Mouse (Mus musculus): ENCODE measurements around the gene Zmiz1.

The Zmiz1 gene

DNA sequence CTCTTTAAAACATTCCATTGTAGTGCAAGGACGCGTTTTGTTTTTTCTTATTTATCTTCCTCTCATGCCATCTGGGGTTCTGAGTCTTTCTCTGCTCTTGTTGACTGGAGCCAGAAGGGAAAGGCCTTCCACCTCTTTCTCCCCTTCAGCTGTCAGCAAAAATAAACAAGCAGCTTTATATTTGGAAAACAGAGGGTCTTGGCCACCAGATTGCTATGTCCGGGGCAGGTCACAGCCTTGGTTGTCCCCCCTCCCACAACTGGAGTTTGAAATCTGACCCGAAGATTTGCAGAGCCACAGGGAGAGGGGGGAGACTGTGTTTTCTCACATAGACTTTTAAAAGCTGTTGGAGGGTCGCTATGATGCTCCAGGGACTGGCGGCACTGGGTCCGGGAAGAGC is 96.9 kb downstream of the Zmiz1 start:
- DNase-seq (ENCODE audit: low read depth, low spot score): no peak

DNA sequence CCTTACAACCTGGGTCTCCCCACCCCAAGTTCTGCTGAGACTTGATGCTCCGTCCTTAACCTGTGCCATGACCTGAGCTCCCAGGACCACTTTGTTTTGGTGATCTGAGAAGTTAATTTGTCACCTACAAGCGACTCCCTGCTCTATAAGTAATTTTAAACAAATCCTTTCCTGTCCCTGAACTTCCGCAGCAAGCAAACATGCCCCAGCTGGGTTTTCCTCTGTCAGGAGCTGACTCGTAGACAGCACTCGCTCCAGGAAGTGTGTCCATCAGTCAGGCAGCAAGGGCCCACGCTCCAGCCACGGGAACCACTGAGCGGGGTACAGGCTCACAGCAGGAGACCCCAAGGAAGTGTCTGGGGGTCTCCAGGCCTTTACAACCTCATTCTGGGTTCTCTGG is 98.0 kb downstream of the Zmiz1 start:
- no peak for DNase-seq (ENCODE audit: low read depth, low spot score)

DNA sequence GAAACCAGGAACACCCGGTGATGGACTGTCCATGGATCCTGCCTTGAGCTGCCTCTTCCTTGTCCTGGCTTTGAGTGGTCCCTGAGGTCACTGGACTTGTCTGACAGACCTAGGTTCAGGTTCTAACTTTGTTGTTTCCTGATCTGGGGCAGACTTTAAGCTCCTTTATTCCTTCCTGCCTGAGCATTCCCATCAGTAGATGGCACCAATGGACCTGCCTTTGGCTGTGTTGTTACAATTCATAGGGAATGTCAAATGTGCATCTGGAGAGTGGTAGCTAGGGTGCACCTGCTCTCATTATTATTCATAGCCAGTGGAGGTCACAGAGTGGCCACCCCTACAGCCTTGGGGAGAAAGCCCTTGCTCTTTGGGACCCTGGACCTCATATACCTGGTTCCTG is 99.5 kb downstream of the Zmiz1 start:
- no peak for DNase-seq (ENCODE audit: low read depth, low spot score)

DNA sequence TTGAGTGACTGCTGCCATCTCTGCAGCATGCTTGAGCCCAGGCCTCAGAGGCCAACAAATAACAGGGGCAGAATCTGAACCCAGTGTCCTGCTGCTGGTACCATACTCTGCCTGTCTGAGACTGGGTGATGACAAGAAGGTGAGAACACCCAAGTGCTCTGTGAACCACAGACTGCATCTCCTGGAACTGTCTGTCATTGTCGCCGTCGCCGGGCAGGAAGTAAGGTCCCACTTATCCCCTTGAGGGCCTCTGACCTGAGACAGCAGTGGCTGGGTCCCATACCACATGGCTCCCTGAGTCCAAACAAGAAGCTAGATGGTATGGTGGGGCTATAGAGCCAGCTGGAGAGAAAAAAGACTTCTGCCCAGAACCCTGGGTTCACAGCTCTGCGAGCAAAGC is 100.9 kb downstream of the Zmiz1 start:
- DNase-seq (ENCODE audit: low read depth, low spot score): no peak

DNA sequence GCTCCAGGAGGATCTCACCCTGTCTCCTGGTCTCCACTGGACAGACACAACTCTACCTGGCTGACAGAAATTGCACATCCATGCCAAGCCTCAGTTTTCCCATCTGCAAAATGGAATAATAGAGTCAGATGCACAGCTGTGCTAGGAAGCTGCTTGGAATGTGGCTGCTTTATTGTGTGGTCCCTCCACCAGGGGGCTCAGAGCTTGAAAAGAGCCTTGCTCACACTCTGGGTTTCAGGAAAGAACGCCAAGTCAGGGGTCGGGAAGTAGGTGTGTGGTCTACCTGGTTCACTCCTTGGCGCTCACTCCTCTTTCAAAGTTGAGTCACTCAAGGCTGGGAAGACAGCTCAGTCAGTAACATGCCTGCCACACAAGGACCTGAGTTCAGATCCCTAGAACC is 101.9 kb downstream of the Zmiz1 start:
- DNase-seq (ENCODE audit: low read depth, low spot score): no peak

DNA sequence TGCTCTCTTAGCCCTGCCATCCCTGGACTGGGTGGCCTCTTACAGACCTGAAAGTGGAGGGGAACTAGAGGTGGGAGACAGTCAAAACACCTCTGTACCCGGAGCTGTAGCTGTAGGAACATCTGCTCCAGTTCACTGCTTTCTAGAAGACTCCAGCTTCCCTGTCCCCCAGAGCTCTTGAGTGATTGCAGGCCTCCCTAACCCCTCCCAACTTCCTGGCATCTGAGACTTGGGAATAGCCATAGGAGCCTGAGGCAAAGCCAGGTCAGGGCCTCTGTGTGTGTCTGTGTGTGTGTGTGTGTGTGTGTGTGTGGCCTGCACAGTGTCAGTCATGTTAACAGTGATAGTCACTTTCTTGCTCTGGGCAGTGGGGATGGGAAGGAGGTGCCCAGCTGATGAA is 102.7 kb downstream of the Zmiz1 start:
- DNase-seq (ENCODE audit: low read depth, low spot score): no peak

DNA sequence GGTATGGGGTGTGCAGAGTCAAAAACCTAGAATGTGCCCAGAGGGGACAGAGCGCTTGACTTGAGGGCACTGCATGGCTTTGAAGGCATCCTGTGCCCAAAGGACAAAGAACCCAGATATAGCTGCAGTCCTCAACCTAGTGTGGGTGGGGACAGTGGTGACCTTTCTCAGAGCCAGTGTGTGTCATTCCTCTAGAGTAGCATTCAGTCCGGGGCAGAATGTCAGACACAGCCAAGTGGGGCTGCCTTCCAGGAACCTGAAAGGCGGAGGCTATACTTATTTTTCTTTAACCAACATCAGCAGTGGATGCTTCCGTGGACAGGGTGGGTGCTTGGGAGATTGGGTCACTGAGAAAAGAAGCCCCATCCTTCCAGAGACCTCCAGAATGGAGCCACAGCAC is 103.5 kb downstream of the Zmiz1 start:
- no peak for DNase-seq (ENCODE audit: low read depth, low spot score)

DNA sequence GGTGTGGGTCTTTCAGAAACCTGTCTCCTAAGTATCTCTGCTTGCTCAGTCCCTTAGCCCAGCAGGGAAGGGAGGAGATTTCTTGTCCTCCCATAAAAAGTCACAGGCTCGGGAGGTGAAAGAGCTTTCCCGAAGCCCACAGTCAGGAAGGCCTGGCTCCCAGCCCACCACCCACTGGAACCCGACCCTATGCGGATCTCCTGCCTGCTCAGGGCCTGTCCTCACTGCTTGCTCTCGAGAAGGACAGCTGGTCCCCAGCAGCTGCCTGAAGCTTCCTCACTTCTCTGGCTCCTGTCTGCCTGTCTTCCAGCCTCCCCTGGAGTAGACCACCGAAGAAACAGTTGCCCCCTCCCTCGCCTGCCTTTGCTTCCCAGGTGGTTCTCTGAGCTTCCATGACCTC is 103.9 kb downstream of the Zmiz1 start:
- DNase-seq (ENCODE audit: low read depth, low spot score): no peak

DNA sequence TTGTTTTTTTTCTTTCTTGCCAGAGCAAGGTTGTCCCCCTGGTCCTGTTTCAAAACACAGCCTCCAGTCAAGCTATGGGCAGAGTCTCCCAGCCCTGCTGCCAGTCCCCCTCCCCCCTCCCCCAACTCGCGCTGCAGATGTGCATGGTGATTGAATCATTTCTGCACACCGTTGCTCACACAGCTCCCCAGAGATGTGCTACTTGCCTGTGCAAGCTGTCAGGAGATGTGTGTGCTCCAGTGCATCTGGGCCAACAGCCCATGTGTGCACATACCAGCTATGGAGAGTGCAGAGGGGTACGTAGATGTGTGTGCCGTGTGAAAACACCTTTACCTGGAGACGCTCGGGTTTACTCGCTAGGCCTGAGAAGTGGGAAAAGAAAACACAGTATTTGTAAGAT is 105.6 kb downstream of the Zmiz1 start:
- no peak for DNase-seq (ENCODE audit: low read depth, low spot score)

DNA sequence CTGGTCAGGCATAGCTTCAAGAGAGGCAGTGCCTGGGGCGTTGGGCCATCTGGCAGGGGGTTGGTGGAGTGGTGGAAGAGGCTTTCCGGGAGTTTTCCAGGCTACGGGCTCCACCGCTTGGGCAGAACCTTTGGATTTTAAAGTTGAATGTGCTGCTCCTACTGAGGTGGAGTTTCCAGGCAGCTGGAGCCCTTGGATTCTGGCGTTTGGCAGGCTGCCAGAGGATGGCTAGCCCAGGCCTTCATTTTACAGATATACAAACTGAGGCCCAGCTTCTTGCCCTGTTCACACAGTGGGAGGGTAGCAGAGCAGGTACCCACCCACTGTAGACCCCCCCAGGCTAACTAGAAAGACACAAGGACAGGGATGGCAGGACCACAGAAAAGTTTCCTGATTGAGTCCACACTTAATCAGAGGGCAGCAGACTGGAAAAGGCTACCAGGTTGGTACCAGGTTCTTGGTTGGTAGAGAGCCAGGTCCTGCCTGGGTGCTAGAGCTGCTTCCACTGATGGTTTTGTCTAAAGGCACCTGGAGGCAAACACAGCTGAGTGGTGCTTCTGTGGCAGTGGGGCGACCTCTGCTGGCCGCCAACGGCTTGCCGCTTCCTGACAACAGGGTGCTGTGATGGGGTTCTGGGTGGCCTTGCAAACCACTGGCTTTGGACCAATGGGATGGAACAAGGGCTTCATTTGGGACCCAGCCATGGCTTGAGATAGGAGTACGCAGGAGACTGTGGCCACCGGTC is 106.5 kb downstream of the Zmiz1 start:
- DNase-seq (ENCODE audit: low read depth, low spot score): no peak

DNA sequence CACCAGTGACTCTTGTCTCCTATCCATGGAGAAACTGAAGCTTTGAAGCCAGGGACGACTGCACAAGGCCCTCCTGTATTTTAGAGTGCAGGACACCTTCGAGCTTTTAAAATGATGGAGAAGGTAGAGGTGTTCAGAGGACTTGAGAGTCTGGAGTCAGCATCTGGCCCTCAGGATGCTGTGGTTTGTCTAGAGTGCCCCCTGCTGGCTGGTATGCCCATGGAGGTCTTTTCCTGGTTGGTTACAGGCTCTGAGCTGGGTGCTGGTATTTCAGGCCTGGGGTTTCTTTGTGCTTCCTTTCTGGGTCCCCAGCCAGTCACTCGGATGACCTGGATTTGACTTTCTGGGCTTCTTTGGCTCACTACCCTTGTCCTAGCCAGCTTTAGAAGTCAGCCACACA is 108.3 kb downstream of the Zmiz1 start:
- DNase-seq (ENCODE audit: low read depth, low spot score): no peak

DNA sequence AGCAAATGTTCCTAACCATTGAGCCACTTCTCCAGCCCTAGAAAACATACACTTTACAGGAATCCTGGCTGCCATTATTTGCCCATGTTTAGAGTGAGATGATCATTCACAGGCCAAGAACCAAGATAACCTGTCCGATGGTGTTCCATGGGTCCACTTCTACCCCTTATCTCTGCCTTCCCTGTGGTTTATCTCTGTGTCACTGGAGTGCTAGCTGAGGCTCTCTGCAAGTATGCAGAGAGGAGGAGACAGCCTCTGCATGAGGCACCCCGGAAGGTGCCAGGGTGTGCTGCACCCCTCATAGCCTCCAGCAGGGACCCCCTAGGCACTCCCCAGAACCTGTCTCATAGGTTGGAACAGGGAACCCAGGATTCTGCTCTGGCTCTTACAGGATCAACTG is 108.9 kb downstream of the Zmiz1 start:
- no peak for DNase-seq (ENCODE audit: low read depth, low spot score)

DNA sequence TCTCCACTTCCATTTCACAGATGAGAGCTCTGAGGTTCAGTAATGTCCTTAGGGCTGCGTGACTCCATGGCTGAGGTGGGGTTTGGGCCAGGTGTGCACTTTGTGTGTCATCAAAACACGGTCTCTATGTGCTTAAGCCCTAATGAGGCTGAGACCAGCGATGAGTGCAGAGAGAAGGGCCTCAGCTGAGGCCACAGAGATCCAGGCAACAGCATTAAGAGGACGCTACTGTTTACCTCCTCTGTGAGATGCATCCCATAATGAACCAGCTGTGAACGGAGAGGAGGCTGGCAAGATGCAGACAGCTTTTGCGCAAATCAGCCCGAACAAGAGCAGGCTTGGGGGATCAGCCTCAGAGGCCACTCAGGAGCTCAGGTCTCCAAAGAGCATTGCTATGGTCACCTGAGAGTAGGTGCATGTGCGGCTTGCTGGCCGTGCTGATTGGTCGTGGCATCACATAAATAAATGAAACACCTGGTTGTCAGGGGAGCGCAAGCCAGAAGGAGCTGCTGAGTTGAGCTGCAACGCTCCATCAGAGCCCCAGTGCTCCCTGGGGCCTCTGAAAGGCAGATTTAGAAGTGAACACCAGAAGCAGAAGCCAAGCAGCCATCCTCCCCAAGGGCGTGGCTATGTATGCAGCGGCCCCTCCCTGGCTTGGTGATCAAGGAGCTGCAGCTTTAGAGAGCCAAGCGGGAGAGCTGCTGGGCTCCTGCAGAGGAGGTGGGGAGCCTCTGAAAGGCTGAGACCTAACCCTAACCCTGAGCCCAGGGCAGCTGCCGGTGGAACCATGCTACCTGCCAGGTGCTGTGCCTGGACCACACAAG is 115.3 kb downstream of the Zmiz1 start:
- no peak for DNase-seq (ENCODE audit: low read depth, low spot score)

DNA sequence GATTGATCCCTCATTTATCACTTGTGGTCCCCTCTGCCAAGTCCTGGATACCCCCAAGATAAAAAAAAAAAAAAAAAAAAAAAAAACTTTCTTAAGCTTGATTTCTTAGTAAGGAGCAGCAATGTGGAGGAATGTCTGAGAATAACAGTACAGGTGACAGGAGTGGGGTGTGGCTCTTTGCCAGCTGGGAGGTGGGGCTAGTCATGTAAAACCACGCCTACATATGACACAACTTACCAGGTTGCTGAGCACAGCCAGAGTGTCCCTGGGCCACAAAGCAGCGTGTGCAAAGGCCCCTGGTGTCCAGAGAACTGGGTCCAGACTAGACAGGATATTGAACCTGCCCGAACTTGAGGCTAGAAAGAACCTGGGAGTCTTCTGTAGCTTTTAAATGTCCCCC is 117.7 kb downstream of the Zmiz1 start:
- no peak for DNase-seq (ENCODE audit: low read depth, low spot score)

DNA sequence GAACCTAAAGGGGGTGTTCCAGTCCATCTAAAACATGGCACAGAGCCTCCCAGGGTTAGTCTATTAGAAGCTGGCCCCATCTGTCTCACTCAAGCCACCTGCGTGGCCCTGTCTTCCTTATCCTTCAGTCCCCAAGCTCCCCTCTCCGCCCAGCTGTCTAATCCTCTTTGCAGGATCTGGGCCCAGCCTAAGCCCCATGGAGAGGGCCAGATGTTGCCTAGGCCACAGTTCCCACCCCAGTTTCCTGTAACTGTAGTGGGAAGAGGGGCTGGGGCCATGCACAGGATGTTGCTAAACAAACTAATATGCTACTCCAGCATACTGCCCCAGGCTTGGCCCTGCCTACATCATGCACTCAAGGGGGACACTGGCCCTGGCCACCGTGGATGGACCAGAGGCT is 118.4 kb downstream of the Zmiz1 start:
- no peak for DNase-seq (ENCODE audit: low read depth, low spot score)

DNA sequence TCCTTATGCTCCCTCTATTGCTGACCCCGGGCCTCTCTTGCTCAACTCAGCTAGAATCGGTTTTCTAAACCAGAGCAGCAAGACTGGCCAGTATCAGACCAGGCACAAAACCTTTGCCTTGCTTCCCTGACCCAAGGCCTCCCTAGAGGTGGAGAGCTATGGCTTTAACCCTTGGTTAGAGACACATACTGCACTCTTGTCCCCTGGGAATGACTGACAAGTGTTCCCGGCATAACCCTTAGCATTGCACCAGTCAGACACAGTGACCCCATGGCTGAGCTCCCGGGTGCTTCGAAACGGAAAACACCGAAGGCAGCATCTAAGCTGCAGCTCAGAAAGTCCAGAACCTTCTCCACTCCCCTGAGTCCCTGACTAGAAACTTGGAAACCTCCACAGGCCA is 120.6 kb downstream of the Zmiz1 start:
- no peak for DNase-seq (ENCODE audit: low read depth, low spot score)

DNA sequence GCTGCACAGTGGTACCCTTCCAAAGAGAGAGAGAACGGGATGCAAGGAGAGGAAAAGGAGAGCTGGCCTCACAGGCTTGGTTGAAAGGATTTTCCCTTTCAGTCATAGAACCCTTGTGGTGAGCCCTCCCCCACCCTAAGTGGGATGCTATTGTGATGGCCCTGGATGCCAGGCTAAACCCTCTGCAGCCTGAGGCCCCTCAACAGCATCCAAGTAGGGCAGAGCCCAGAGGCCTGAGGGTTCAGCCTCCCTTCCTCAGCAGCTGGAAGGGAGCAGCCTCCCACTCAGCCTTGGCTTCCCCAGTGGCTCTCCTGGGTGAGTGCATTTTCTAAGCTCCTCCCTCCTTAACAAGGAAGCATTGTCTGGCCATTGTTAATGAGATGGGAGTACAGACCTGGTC is 121.4 kb downstream of the Zmiz1 start:
- no peak for DNase-seq (ENCODE audit: low read depth, low spot score)

DNA sequence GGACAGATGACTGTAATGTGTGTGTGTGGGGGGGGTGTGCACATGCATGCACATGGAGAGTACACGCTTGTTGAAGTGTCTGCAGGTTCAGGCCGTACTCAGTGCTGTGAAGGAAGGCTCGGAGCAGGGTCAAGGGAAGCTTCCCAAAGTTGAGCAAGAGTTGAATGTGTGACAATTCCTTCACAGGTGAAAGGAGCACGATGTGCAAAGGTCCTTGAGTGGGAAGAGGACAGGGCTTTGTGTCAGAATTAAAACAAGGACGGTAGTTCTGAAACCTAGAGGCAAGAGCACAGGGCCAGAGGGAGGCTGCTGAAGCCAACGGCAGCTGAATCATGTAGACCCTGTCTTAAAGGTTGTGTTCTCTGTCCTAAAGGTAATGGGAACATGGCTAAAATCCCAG is 123.6 kb downstream of the Zmiz1 start:
- no peak for DNase-seq (ENCODE audit: low read depth, low spot score)

DNA sequence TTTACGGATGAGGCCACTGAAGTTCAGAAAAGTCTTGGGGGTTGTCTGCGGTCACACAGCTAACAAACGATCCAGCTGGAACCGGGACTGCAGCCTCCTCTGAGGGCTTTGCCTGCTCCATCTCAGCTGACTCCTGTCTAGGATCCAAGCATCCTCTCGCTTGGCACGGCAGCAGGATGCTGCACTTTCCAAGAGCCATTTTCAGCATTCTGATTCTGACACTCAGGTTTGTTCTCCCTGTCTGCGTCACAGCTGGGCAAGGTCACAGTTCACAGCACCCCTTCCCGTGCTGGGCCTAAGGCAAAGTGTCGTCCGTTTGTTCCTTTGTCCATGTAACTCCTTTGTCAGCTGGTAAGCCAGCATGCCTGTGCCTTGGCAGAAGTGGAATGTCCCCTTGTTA is 124.9 kb downstream of the Zmiz1 start:
- DNase-seq (ENCODE audit: low read depth, low spot score): no peak

DNA sequence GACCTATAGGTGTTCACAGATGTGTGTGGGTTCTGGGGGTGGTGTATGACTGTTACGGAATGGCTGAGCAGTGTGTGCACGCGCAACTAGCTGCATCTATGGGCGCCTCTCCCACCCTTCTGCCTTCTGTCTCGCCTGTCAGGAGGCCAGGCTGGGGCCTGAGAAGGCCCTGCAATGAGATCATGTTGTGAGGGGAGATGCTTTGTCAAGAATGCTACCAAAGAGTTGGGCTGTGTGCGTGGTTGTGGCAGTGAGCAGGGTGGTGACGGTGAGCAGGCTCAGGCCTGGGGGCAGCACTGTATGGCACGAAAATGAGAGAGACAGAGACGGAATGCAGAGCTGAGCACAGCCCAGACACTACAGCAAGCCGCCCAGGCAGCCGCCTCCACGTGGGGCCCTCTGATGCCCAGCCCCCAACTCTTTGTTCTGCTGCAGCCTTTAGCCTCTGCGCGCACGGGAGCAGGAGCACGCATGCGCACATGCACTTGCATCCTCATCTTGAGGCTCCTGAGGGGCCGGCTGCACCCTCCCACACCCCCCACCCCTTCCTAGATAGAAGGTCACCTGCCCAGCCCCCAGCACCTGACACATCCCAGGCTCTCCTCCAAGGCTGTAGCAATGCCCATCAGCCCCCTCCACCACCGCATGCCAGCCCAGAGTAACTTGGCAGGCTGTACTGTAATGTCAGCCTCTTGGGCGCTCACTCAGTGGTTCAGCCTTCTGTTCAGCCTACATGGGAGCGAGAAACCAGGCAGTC is 126.7 kb downstream of the Zmiz1 start:
- no peak for DNase-seq (ENCODE audit: low read depth, low spot score)

DNA sequence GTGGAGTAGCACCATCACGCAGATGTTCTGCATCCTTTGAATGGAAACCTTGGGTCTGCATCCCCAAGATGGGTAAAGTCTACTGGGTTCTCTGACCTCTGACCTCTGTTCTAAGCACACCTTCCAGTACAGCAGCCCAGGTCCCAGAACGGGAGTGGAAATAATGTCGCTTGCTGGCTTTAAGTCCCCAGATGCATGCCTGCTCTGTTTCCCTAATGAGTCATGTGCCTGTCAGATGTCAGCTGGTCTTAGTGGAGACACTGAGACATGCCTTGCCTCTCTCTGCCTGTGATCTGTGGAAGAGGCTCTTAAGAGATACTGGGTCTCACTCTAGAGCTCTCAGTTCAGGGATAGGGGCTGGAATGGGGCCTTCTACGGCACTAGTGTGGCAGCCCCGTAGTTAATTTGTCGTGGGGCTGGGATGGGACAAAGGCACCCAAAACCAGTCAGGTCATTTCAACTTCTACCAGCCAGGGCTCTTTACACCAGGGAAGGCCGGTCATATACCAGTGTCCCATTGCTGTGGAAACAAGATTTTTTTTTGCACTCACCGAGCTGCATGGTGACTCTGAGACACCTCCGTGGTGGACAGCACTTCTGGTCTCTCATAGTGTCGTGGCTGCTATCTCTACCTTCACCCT is 128.0 kb downstream of the Zmiz1 start:
- DNase-seq (ENCODE audit: low read depth, low spot score): no peak

DNA sequence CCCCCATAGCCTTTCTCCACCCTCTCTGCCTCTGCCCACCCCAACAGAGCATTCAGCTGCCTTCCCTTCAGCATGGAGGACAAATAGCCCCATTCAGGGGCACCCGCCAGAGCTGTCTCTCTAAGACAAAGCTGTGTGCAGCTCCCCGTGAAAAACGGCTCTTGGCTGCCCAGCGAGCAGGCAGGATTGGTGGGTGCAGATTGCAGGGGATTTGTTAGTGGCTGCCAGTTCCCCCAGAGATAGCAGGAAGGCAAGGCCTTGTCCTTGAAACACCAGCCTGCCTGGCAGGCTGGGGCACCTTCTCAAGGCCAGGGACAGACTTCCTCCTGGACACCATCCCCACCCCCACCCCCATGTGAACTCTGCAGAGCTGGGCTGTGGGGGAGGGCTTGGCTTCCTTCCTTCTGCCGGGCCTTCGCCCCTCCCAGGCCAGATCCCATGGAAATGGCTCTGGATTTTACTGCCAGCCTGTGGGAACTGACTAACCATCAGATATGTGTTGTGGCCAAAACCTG is 128.6 kb downstream of the Zmiz1 start:
- no peak for DNase-seq (ENCODE audit: low read depth, low spot score)

Data from telencephalon, adult 2 months (tissue).